Mouse (Mus musculus) kidney, postnatal 36 days (tissue): ENCODE results near the gene Six5.
"Not testable (repeated sequence)": the region's sequence is repeated elsewhere in the genome, so short reads cannot be mapped to it uniquely, and the experiment has no call there.

Experiments used
- DNase-seq, 2 experiments: peaks; one replicate each; pipeline ENCODE4 v3.0.0; 2021 to 2022; ENCODE audit warnings: mixed read lengths in 2 of 2

The Six5 gene

GRCm38 (mm10) chr7:19094471-19094825 is at the start of gene Six5:
TSS of gene Six5 (plus strand) at chr7:19094594.
- peak; percentile 42 to 74 for DNase-seq

GRCm38 (mm10) chr7:19044616-19045015 is 49.8 kb upstream of the Six5 start:
- no peak for DNase-seq

GRCm38 (mm10) chr7:19046286-19047069 is 47.9 kb upstream of the Six5 start:
- DNase-seq: no peak

GRCm38 (mm10) chr7:19048006-19048527 is 46.3 kb upstream of the Six5 start:
- no peak for DNase-seq

- DNase-seq: no peak
Observed at GRCm38 (mm10) chr7:19049252-19049651, 45.1 kb upstream of the Six5 start.

GRCm38 (mm10) chr7:19050172-19050571 is 44.2 kb upstream of the Six5 start:
- DNase-seq: no peak

GRCm38 (mm10) chr7:19051161-19051560 is 43.2 kb upstream of the Six5 start:
- no peak for DNase-seq

GRCm38 (mm10) chr7:19052345-19053135 is 41.9 kb upstream of the Six5 start:
- no peak for DNase-seq

- no peak for DNase-seq
Observed at GRCm38 (mm10) chr7:19053136-19053532, 41.3 kb upstream of the Six5 start.

GRCm38 (mm10) chr7:19054047-19054776 is 40.2 kb upstream of the Six5 start, which contains the start of gene Rsph6a:
TSS of gene Rsph6a (plus strand) at chr7:19054690.
- DNase-seq: peak in 1 of 2 experiments; percentile 62

- DNase-seq: no peak
Observed at GRCm38 (mm10) chr7:19054777-19055076, 39.7 kb upstream of the Six5 start.

GRCm38 (mm10) chr7:19055108-19055507 is 39.3 kb upstream of the Six5 start:
- DNase-seq: no peak

GRCm38 (mm10) chr7:19057405-19057804 is 37.0 kb upstream of the Six5 start:
- DNase-seq: no peak

- DNase-seq: no peak
Observed at GRCm38 (mm10) chr7:19065896-19066295, 28.5 kb upstream of the Six5 start.

- DNase-seq: no peak
Observed at GRCm38 (mm10) chr7:19067063-19067462, 27.3 kb upstream of the Six5 start.

GRCm38 (mm10) chr7:19067935-19068334 is 26.5 kb upstream of the Six5 start:
- no peak for DNase-seq

GRCm38 (mm10) chr7:19068707-19069106 is 25.7 kb upstream of the Six5 start:
- DNase-seq: peak; percentile 64 to 89

- DNase-seq: peak in 1 of 2 experiments; percentile 59
Observed at GRCm38 (mm10) chr7:19069500-19069899, 24.9 kb upstream of the Six5 start.

- not testable (repeated sequence) for DNase-seq
Observed at GRCm38 (mm10) chr7:19071024-19071423, 23.4 kb upstream of the Six5 start.

GRCm38 (mm10) chr7:19073504-19073903 is 20.9 kb upstream of the Six5 start:
- DNase-seq: peak; percentile 43 to 79

- DNase-seq: no peak
Observed at GRCm38 (mm10) chr7:19074494-19074893, 19.9 kb upstream of the Six5 start.

- DNase-seq: no peak
Observed at GRCm38 (mm10) chr7:19075231-19075630, 19.2 kb upstream of the Six5 start.
